Mouse (Mus musculus) midbrain, embryonic 13.5 days (tissue): ENCODE results near the gene 4930447C04Rik. TPM values are rescaled to one million over a fixed set of nuclear protein-coding genes. Genes with fewer than 3 reads are reported as not detected.
A peak's percentile ranks its signal among the peaks of the same experiment; 100 is the strongest.

Experiments used
- ATAC-seq: fragments of 200-750 bp; cut with Nextera tagmentation; 2 replicates; pipeline ENCODE4 v1.8.0; 2017; ENCODE audit warnings: mild to moderate bottlenecking, moderate TSS enrichment, moderate library complexity
- H3K27ac ChIP-seq: fragments of 300-500 bp; sonication (generic); 2 replicates; pipeline ENCODE4 v1.5.1; 2015; ENCODE audit warnings: inconsistent platforms, mild to moderate bottlenecking, moderate library complexity
- H3K27me3 ChIP-seq: fragments of 300-500 bp; sonication (generic); 2 replicates; pipeline ENCODE4 v1.6.1; 2015; ENCODE audit warnings: mild to moderate bottlenecking, inconsistent platforms
- H3K36me3 ChIP-seq: fragments of 300-500 bp; sonication (generic); 2 replicates; pipeline ENCODE4 v1.6.1; 2015; ENCODE audit warnings: mild to moderate bottlenecking, inconsistent platforms
- H3K4me1 ChIP-seq: fragments of 300-500 bp; sonication (generic); replicated peaks from 2 replicates; pipeline ENCODE4 v1.6.1; 2015; ENCODE audit warnings: inconsistent platforms
- H3K4me2 ChIP-seq: fragments of 300-500 bp; sonication (generic); replicated peaks from 2 replicates; pipeline ENCODE4 v1.6.1; 2015; ENCODE audit warnings: moderate library complexity, mild to moderate bottlenecking, inconsistent platforms
- H3K4me3 ChIP-seq: fragments of 300-500 bp; sonication (generic); replicated peaks from 2 replicates; pipeline ENCODE4 v1.5.1; 2015; ENCODE audit warnings: mild to moderate bottlenecking, inconsistent platforms
- H3K9ac ChIP-seq: fragments of 300-500 bp; sonication (generic); replicated peaks from 2 replicates; pipeline ENCODE4 v1.6.1; 2015; ENCODE audit warnings: mild to moderate bottlenecking, inconsistent platforms
- H3K9me3 ChIP-seq: fragments of 300-500 bp; sonication (generic); 2 replicates; pipeline ENCODE4 v1.6.1; 2016; ENCODE audit warnings: mild to moderate bottlenecking, inconsistent platforms
- WGBS: fragments of 180-500 bp; shearing (Covaris S2); methylation state at CpG from one replicate; pipeline ENCODE4 v1.1.7; 2015; 5-methylcytosine and 5-hydroxymethylcytosine counted together
- polyA plus RNA-seq: library from polyadenylated mRNA; unstranded; fragments of >200 nt; fragmentation: Nextera tagmentation; extraction: Ambion mirVana; gene quantifications from 2 replicates; pipeline ENCODE4 v1.2.1, GENCODE M21; 2015

Gene 4930447C04Rik
- polyA plus RNA-seq, 1 experiment from 2014 or later = 3.2 TPM

GRCm38 (mm10) chr12:72957829-72958424 lies 17.4 kb upstream of the 4930447C04Rik start:
- H3K27me3 ChIP-seq = peaks cover 87% of the 10 kb centered on the region
- WGBS = 80% methylated on average over 6 of the region's 6 CpGs

GRCm38 (mm10) chr12:72954906-72955305 lies 14.3 kb upstream of the 4930447C04Rik start:
- H3K27me3 ChIP-seq = peaks cover 97% of the 10 kb centered on the region
- ATAC-seq = no peak
- H3K36me3 ChIP-seq = no peaks in the 10 kb centered on the region
- H3K4me1 ChIP-seq = no peaks in the 10 kb centered on the region
- no peak overlapping the region for H3K9ac ChIP-seq
- no peak overlapping the region for H3K4me2 ChIP-seq
- H3K9me3 ChIP-seq = no peaks in the 10 kb centered on the region
- no peak overlapping the region for H3K4me3 ChIP-seq
- H3K27ac ChIP-seq = no peak overlapping the region
- 72% methylated on average over 4 of the region's 4 CpGs for WGBS

More at GRCm38 (mm10) chr12:72957829-72958424, 17.4 kb upstream of the 4930447C04Rik start:
- no peak overlapping the region for H3K4me3 ChIP-seq
- no peak overlapping the region for H3K4me2 ChIP-seq
- no peaks in the 10 kb centered on the region for H3K9me3 ChIP-seq
- H3K36me3 ChIP-seq = no peaks in the 10 kb centered on the region
- H3K9ac ChIP-seq = no peak overlapping the region
- no peak for ATAC-seq
- no peak overlapping the region for H3K27ac ChIP-seq
- H3K4me1 ChIP-seq = no peaks in the 10 kb centered on the region

- no peak overlapping the region for H3K4me2 ChIP-seq
- H3K36me3 ChIP-seq = no peaks in the 10 kb centered on the region
- no peak for ATAC-seq
- no peaks in the 10 kb centered on the region for H3K4me1 ChIP-seq
- no peak overlapping the region for H3K27ac ChIP-seq
- no peak overlapping the region for H3K4me3 ChIP-seq
- no peaks in the 10 kb centered on the region for H3K9me3 ChIP-seq
- 84% methylated on average over 5 of the region's 5 CpGs for WGBS
- peaks cover 97% of the 10 kb centered on the region for H3K27me3 ChIP-seq
- H3K9ac ChIP-seq = no peak overlapping the region
Measured at GRCm38 (mm10) chr12:72953858-72954257, 13.3 kb upstream of the 4930447C04Rik start.

- no peak for ATAC-seq
- Histone ChIP-seq H3K4me2 (no peak overlapping the region), H3K27me3 (peaks cover 97% of the 10 kb centered on the region), H3K9ac (no peak overlapping the region), H3K4me1 (no peaks in the 10 kb centered on the region), H3K9me3 (no peaks in the 10 kb centered on the region), H3K4me3 (no peak overlapping the region), H3K27ac (no peak overlapping the region), H3K36me3 (no peaks in the 10 kb centered on the region)
- 85% methylated on average over 5 of the region's 5 CpGs for WGBS
Measured at GRCm38 (mm10) chr12:72953089-72953488, 12.5 kb upstream of the 4930447C04Rik start.

DNA sequence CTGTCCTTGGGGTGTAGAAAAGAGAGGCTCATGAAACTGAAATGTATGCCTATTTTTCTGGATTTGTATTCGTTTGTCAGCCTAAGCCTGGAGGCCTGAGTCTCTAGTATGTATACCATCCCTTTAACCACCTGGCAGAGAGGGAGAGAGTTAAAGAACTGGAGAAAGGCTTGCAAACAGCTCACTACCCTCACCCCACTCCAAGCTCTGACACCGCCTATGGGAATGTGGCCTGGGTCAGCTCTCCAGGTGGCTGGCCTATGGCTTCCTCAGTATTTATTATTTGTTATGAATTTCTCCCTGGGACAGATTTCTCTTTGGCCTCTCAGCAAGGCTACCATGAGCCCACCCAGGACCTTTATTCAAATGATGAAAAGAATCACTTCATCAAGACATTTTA lies 6.8 kb upstream of the 4930447C04Rik start:
- H3K4me1 ChIP-seq = peaks cover 11% of the 10 kb centered on the region
- peaks cover 99% of the 10 kb centered on the region for H3K27me3 ChIP-seq
- WGBS = 16% methylated on average over 2 of the region's 2 CpGs
- no peaks in the 10 kb centered on the region for H3K9me3 ChIP-seq
- H3K9ac ChIP-seq = no peak overlapping the region
- no peak overlapping the region for H3K27ac ChIP-seq
- H3K4me3 ChIP-seq = no peak overlapping the region
- no peak for ATAC-seq
- no peaks in the 10 kb centered on the region for H3K36me3 ChIP-seq
- H3K4me2 ChIP-seq = no peak overlapping the region

DNA sequence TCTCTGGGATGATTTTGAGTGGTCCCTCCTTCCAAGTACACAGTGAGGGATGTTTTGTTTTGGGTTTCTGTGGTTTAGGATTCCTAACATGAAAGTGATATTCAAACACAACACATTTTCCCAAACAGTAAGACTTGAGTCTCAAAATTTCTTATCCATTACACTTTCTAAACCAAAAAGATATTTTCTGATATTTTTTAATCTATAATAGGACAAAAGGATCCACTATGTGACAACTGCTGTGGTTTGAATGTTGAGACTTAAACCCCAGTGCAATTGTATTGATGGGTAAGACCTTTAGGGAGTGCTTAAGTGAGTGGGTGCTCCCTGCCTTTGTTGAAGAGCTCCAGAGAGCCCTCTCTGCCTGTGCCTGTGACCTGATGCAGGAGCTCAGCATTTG lies 6.2 kb upstream of the 4930447C04Rik start:
- ATAC-seq = no peak

DNA sequence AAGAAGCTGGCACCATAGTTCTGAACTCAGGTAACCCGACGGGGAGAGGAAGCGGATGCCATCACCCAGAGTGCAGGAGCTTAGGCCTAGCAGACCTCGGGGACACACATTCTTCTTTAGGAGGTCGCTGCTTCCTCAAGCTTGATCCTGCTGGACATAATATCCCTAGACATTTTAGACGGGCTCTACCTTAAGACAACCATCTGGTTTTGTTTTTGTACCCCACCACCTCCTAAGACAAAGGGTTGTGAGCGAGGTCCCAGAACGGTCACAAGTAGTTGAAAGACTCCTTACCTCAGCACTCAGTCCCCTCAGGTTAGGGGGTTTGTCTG lies 5.5 kb upstream of the 4930447C04Rik start:
- peaks cover 99% of the 10 kb centered on the region for H3K27me3 ChIP-seq
- ATAC-seq = peak; percentile 14; the same call in 1 of the 2 replicates
- no peak overlapping the region for H3K9ac ChIP-seq
- 1% methylated on average over 8 of the region's 8 CpGs for WGBS
- H3K36me3 ChIP-seq = no peaks in the 10 kb centered on the region
- H3K4me2 ChIP-seq = peak overlapping the region; percentile 55
- H3K4me3 ChIP-seq = peak overlapping the region; percentile 34
- H3K9me3 ChIP-seq = no peaks in the 10 kb centered on the region
- H3K4me1 ChIP-seq = peaks cover 11% of the 10 kb centered on the region
- no peak overlapping the region for H3K27ac ChIP-seq

More for the DNA sequence above, 6.2 kb upstream of the 4930447C04Rik start:
- H3K4me2 ChIP-seq = no peak overlapping the region
- H3K9me3 ChIP-seq = no peaks in the 10 kb centered on the region
- H3K36me3 ChIP-seq = no peaks in the 10 kb centered on the region
- no peak overlapping the region for H3K9ac ChIP-seq
- peaks cover 99% of the 10 kb centered on the region for H3K27me3 ChIP-seq
- H3K27ac ChIP-seq = no peak overlapping the region
- no peak overlapping the region for H3K4me3 ChIP-seq
- H3K4me1 ChIP-seq = peaks cover 11% of the 10 kb centered on the region

- WGBS = under 1% methylated on average over 89 of the region's 89 CpGs
- Histone ChIP-seq H3K4me3 (peak overlapping the region; percentile 34), H3K4me1 (peaks cover 11% of the 10 kb centered on the region), H3K9me3 (no peaks in the 10 kb centered on the region), H3K36me3 (no peaks in the 10 kb centered on the region), H3K27ac (no peak overlapping the region), H3K9ac (no peak overlapping the region), H3K27me3 (peaks cover 100% of the 10 kb centered on the region), H3K4me2 (peak overlapping the region; percentile 55)
- ATAC-seq = peak; percentile 88
Measured at GRCm38 (mm10) chr12:72945301-72946063, 4.9 kb upstream of the 4930447C04Rik start.

GRCm38 (mm10) chr12:72944411-72945225 lies 4.0 kb upstream of the 4930447C04Rik start:
- under 1% methylated on average over 24 of the region's 24 CpGs for WGBS
- ATAC-seq = no peak
- H3K27me3 ChIP-seq = peaks cover 100% of the 10 kb centered on the region

DNA sequence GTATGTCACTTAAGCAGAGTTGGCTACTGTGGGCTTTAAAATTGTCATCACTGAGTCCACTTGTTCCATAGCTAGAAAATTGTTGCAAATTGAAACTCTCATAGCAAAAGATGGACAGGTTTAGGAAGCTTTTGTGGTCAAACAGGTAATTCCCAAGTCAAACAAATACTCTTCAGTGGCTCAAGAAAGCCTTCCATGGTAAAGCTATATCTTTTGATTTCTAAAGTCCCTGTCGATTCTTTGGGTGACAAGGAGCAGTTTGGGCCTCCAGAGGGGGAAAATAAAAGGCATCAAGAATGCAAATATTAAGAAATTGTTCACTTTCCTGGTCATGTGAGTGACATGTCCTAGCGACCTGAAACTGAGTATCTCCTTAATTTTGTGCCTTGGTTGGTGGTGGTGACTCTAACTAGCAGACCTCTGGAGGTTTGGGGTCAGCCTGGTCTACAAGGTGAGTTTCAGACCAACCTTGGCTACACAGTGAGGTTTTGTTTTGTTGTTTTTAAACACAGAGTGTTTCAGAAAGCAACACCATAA lies 3.1 kb upstream of the 4930447C04Rik start:
- H3K27ac ChIP-seq = no peak overlapping the region
- H3K4me2 ChIP-seq = no peak overlapping the region
- no peak overlapping the region for H3K9ac ChIP-seq
- H3K9me3 ChIP-seq = no peaks in the 10 kb centered on the region
- peaks cover 17% of the 10 kb centered on the region for H3K4me1 ChIP-seq
- ATAC-seq = no peak
- WGBS = 8% methylated on average over 2 of the region's 2 CpGs
- H3K4me3 ChIP-seq = no peak overlapping the region
- peaks cover 100% of the 10 kb centered on the region for H3K27me3 ChIP-seq
- H3K36me3 ChIP-seq = no peaks in the 10 kb centered on the region

More at GRCm38 (mm10) chr12:72944411-72945225, 4.0 kb upstream of the 4930447C04Rik start:
- H3K36me3 ChIP-seq = no peaks in the 10 kb centered on the region
- H3K4me2 ChIP-seq = peak overlapping the region; percentile 55
- H3K4me3 ChIP-seq = peak overlapping the region; percentile 34
- no peaks in the 10 kb centered on the region for H3K9me3 ChIP-seq
- H3K4me1 ChIP-seq = peaks cover 15% of the 10 kb centered on the region
- no peak overlapping the region for H3K27ac ChIP-seq
- no peak overlapping the region for H3K9ac ChIP-seq

- WGBS = 18% methylated on average over 6 of the region's 6 CpGs
- Histone ChIP-seq H3K36me3 (no peaks in the 10 kb centered on the region), H3K9me3 (no peaks in the 10 kb centered on the region), H3K4me3 (no peak overlapping the region), H3K27me3 (peaks cover 100% of the 10 kb centered on the region), H3K4me1 (peaks cover 17% of the 10 kb centered on the region), H3K4me2 (no peak overlapping the region), H3K27ac (no peak overlapping the region), H3K9ac (no peak overlapping the region)
- ATAC-seq = no peak
Measured at GRCm38 (mm10) chr12:72942171-72942570, 1.6 kb upstream of the 4930447C04Rik start.
